ENCODE assay signal across 10 mouse cellular contexts in the genomic region with DNA sequence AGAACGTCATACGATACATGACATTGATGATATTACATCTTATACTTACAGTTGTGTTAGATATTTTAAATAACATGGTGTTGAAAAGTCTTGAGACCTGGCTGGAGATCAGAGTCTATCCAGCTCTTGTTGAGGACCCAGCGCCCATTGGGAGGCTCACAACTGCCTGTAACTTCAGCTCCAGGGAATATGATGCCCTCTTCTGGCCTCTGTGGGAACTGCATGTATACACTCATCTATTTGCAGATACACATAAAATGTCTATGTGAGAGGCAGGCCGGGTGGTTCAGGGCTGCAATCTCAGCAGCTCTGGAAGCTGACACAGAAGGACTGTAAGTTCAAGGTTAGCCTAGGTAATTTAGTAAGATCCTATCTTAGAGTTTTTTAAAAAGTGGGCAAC. TPM values are rescaled to one million over a fixed set of nuclear protein-coding genes. Genes with fewer than 3 reads are reported as not detected.
DNase-seq lines count a peak whose midpoint lies in the region; ATAC-seq and TF ChIP-seq lines count a peak whose summit lies in the region.
"Had no signal": no experiment of that assay in that cellular context is flagged by ENCODE, and none has a peak within 500 bp of the region (broad histone marks: within the 10 kb centered on the region; RNA-seq: fewer than 3 reads in every experiment).

No protein-coding gene starts in this region.

- H3K9ac ChIP-seq in liver, postnatal 0 days (replicated peaks): no peak overlapping the region
- H3K9ac ChIP-seq in hindbrain, embryonic 16.5 days (ENCODE audit: low read depth, low read length): no peak overlapping the region
- H3K9ac ChIP-seq: lung, embryonic 15.5 days had no signal

- 91% methylated on average over 4 of the region's 4 CpGs for WGBS in liver, postnatal 0 days (ENCODE audit: insufficient replicate concordance)
- 98% methylated on average over 4 of the region's 4 CpGs for WGBS in hindbrain, embryonic 16.5 days

- no peak overlapping the region for H3K27ac ChIP-seq in liver, postnatal 0 days (ENCODE audit: low read depth)
- no peak overlapping the region for H3K27ac ChIP-seq in hindbrain, embryonic 16.5 days (ENCODE audit: low read depth, low read length)
- H3K27ac ChIP-seq: lung, embryonic 15.5 days had no signal

- TF ChIP-seq EP300 in liver, postnatal 0 days (IDR thresholded peaks at IDR 0.05; ENCODE audit: low read depth): no peak

- no peak for ATAC-seq in liver, postnatal 0 days
- ATAC-seq in hindbrain, embryonic 16.5 days: no peak

- H3K4me1 ChIP-seq in liver, postnatal 0 days (ENCODE audit: insufficient read depth): peaks cover 2% of the 10 kb centered on the region; the same call in 1 of the 2 replicates
- H3K4me1 ChIP-seq in hindbrain, embryonic 16.5 days (ENCODE audit: control insufficient read depth, insufficient read depth, low read depth, low read length): no peaks in the 10 kb centered on the region
- H3K4me1 ChIP-seq: lung, embryonic 15.5 days had no signal

- no peak overlapping the region for H3K4me2 ChIP-seq in liver, postnatal 0 days (ENCODE audit: low read depth, low read length)
- no peak overlapping the region for H3K4me2 ChIP-seq in hindbrain, embryonic 16.5 days (ENCODE audit: low read length)
- H3K4me2 ChIP-seq: lung, embryonic 15.5 days had no signal

- H3K27me3 ChIP-seq in liver, postnatal 0 days (ENCODE audit: insufficient read depth, low read length): no peaks in the 10 kb centered on the region
- H3K27me3 ChIP-seq in hindbrain, embryonic 16.5 days (replicated peaks; ENCODE audit: control insufficient read depth, insufficient read depth, low read length): no peaks in the 10 kb centered on the region
- H3K27me3 ChIP-seq: lung, embryonic 15.5 days had no signal

- DNase-seq in kidney, postnatal 10 days: peak; percentile 46
- DNase-seq in kidney, postnatal 14 days: no peak
- DNase-seq in B cell, adult 2 months: peak; percentile 57 to 62
- peak; percentile 87 for DNase-seq in ES-CJ7 (ENCODE audit: low read depth, low spot score)
- DNase-seq in liver, postnatal 0 days: peak; percentile 40
- no peak for DNase-seq in gastrocnemius, postnatal 14 days
- DNase-seq in heart, postnatal 4 days: no peak
- DNase-seq: adrenal gland, postnatal 25 days had no signal

- intact Hi-C loops in gastrocnemius, postnatal 14 days (cut with DNase I; ENCODE audit: low total_unique reads): loop anchor here (5.0 kb wide), 1 partner anchor 146 kb away; a partner anchor contains a TSS

- peak; percentile 69 for TF ChIP-seq CTCF in liver, postnatal 0 days (IDR thresholded peaks at IDR 0.05; ENCODE audit: low read depth)

- peaks cover 41% of the 10 kb centered on the region for H3K36me3 ChIP-seq in liver, postnatal 0 days (replicated peaks; ENCODE audit: insufficient read depth, low read length)
- peaks cover 15% of the 10 kb centered on the region; the same call in 1 of the 2 replicates for H3K36me3 ChIP-seq in hindbrain, embryonic 16.5 days (ENCODE audit: control insufficient read depth, insufficient read depth, low read length)

- H3K4me3 ChIP-seq in liver, postnatal 0 days (ENCODE audit: low read depth, low read length): no peak overlapping the region
- H3K4me3 ChIP-seq in hindbrain, embryonic 16.5 days (ENCODE audit: low read length): no peak overlapping the region
- H3K4me3 ChIP-seq: lung, embryonic 15.5 days had no signal

- H3K9me3 ChIP-seq in liver, postnatal 0 days (ENCODE audit: low read length): no peaks in the 10 kb centered on the region
- H3K9me3 ChIP-seq in hindbrain, embryonic 16.5 days (ENCODE audit: control insufficient read depth, low read length): no peaks in the 10 kb centered on the region
- H3K9me3 ChIP-seq: lung, embryonic 15.5 days had no signal

RNA-seq across cellular contexts. Expression of a gene that starts 32.2 kb away (rescaled TPM):
- polyA plus RNA-seq in liver, postnatal 0 days (2015; fragmentation: Nextera tagmentation; extraction: Ambion mirVana): 9.1 and 10.1 TPM in 2 replicates
- total RNA-seq in gastrocnemius, postnatal 14 days (2021): 10 to 100 TPM; 15.6 to 17.1 TPM
- polyA plus RNA-seq in hindbrain, embryonic 16.5 days (2015; fragmentation: Nextera tagmentation; extraction: Ambion mirVana): 67.3 and 68.4 TPM in 2 replicates
- total RNA-seq in heart, postnatal 4 days (2021): 10 to 100 TPM; 25.0 to 26.2 TPM

RNA-seq across cellular contexts. Expression of a gene that starts 48.5 kb away (rescaled TPM):
- polyA plus RNA-seq in liver, postnatal 0 days (2015; fragmentation: Nextera tagmentation; extraction: Ambion mirVana): 3.5 and 5.8 TPM in 2 replicates
- 1 to 10 TPM; 2.9 to 3.7 TPM for total RNA-seq in gastrocnemius, postnatal 14 days (2021)
- polyA plus RNA-seq in hindbrain, embryonic 16.5 days (2015; fragmentation: Nextera tagmentation; extraction: Ambion mirVana): 7.5 and 8.9 TPM in 2 replicates
- 1 to 10 TPM; 5.5 TPM for total RNA-seq in heart, postnatal 4 days (2021)

Comparison
In these comparisons a context has a peak if more than half of its experiments do, and no peak if none do; other contexts are left out.
1. DNase-seq: peak in kidney, postnatal 10 days (single experiment), B cell, adult 2 months (2 of 2), ES-CJ7 (single experiment) and liver, postnatal 0 days (single experiment); none in kidney, postnatal 14 days (single experiment), gastrocnemius, postnatal 14 days (single experiment) and heart, postnatal 4 days (single experiment).